Mouse (Mus musculus): ENCODE data around the gene Ccdc102a. TPM values are rescaled to one million over a fixed set of nuclear protein-coding genes. Genes with fewer than 3 reads are reported as not detected.
A peak's percentile ranks its signal among the peaks of the same experiment; 100 is the strongest.

The Ccdc102a gene
- polyA plus RNA-seq, 1 experiment from 2014 or later: 29.3 TPM

GRCm38 (mm10) chr8:94871108-94871894, 46.6 kb downstream of the Ccdc102a start:
- WGBS: 1% methylated on average over 7 of the region's 7 CpGs

GRCm38 (mm10) chr8:94870474-94871107, 47.3 kb downstream of the Ccdc102a start:
- ATAC-seq (ENCODE audit: borderline replicate concordance, extremely low read depth, low FRiP score, low TSS enrichment): no peak
- Histone ChIP-seq H3K27ac (peak overlapping the region; percentile 80), H3K4me1 (peaks cover 65% of the 10 kb centered on the region), H3K27me3 (no peaks in the 10 kb centered on the region), H3K9ac (peak overlapping the region; percentile 50), H3K4me2 (peak overlapping the region; percentile 94), H3K9me3 (no peaks in the 10 kb centered on the region), H3K4me3 (peak overlapping the region; percentile 48), H3K36me3 (peaks cover 19% of the 10 kb centered on the region)
- WGBS: 3% methylated on average over 22 of the region's 22 CpGs

More at GRCm38 (mm10) chr8:94871108-94871894, 46.6 kb downstream of the Ccdc102a start:
- Histone ChIP-seq H3K27ac (peak overlapping the region; percentile 80), H3K36me3 (peaks cover 12% of the 10 kb centered on the region; the same call in 1 of the 2 replicates), H3K4me2 (peak overlapping the region; percentile 94), H3K9me3 (no peaks in the 10 kb centered on the region), H3K9ac (peak overlapping the region; percentile 50; the same call in 1 of the 2 replicates), H3K4me1 (peaks cover 67% of the 10 kb centered on the region), H3K27me3 (no peaks in the 10 kb centered on the region), H3K4me3 (peak overlapping the region; percentile 48)
- peak; percentile 70 for ATAC-seq (ENCODE audit: borderline replicate concordance, extremely low read depth, low FRiP score, low TSS enrichment)

- Histone ChIP-seq H3K9ac (peak overlapping the region; percentile 50; the same call in 1 of the 2 replicates), H3K4me2 (peak overlapping the region; percentile 94), H3K9me3 (no peaks in the 10 kb centered on the region), H3K4me1 (peaks cover 59% of the 10 kb centered on the region), H3K36me3 (peaks cover 23% of the 10 kb centered on the region), H3K27ac (0 out of 2 replicates have a peak overlapping the region, but pooled peaks have one; percentile 4), H3K27me3 (no peaks in the 10 kb centered on the region), H3K4me3 (0 out of 2 replicates have a peak overlapping the region, but pooled peaks have one; percentile 48)
- 37% methylated on average over 4 of the region's 4 CpGs for WGBS
- ATAC-seq (ENCODE audit: borderline replicate concordance, extremely low read depth, low FRiP score, low TSS enrichment): no peak
Measured at GRCm38 (mm10) chr8:94870003-94870402, 47.9 kb downstream of the Ccdc102a start.

GRCm38 (mm10) chr8:94869146-94869545, 48.8 kb downstream of the Ccdc102a start:
- Histone ChIP-seq H3K9ac (0 out of 2 replicates have a peak overlapping the region, but pooled peaks have one; percentile 1), H3K27ac (peak overlapping the region; percentile 47), H3K4me3 (no peak overlapping the region), H3K4me1 (peaks cover 51% of the 10 kb centered on the region), H3K4me2 (peak overlapping the region; percentile 35; the same call in 1 of the 2 replicates), H3K9me3 (no peaks in the 10 kb centered on the region), H3K36me3 (peaks cover 32% of the 10 kb centered on the region), H3K27me3 (no peaks in the 10 kb centered on the region)
- no peak for ATAC-seq (ENCODE audit: borderline replicate concordance, extremely low read depth, low FRiP score, low TSS enrichment)
- 43% methylated on average over 7 of the region's 7 CpGs for WGBS

- Histone ChIP-seq H3K4me2 (no peak overlapping the region), H3K4me1 (peaks cover 42% of the 10 kb centered on the region), H3K4me3 (no peak overlapping the region), H3K27me3 (no peaks in the 10 kb centered on the region), H3K9ac (no peak overlapping the region), H3K9me3 (no peaks in the 10 kb centered on the region), H3K27ac (no peak overlapping the region), H3K36me3 (peaks cover 49% of the 10 kb centered on the region)
- 83% methylated on average over 9 of the region's 9 CpGs for WGBS
- no peak for ATAC-seq (ENCODE audit: borderline replicate concordance, extremely low read depth, low FRiP score, low TSS enrichment)
Measured at GRCm38 (mm10) chr8:94866921-94867320, 51.0 kb downstream of the Ccdc102a start.

- Histone ChIP-seq H3K4me3 (no peak overlapping the region), H3K4me2 (no peak overlapping the region), H3K27me3 (no peaks in the 10 kb centered on the region), H3K27ac (no peak overlapping the region), H3K4me1 (peaks cover 26% of the 10 kb centered on the region), H3K36me3 (peaks cover 62% of the 10 kb centered on the region), H3K9ac (no peak overlapping the region), H3K9me3 (no peaks in the 10 kb centered on the region)
- 85% methylated on average over 10 of the region's 10 CpGs for WGBS
- ATAC-seq (ENCODE audit: borderline replicate concordance, extremely low read depth, low FRiP score, low TSS enrichment): no peak
Measured at GRCm38 (mm10) chr8:94865292-94865691, 52.6 kb downstream of the Ccdc102a start.

- H3K9me3 ChIP-seq: no peaks in the 10 kb centered on the region
- H3K27ac ChIP-seq: peak overlapping the region; percentile 6; the same call in 1 of the 2 replicates
- H3K4me1 ChIP-seq: peaks cover 18% of the 10 kb centered on the region
- no peaks in the 10 kb centered on the region for H3K27me3 ChIP-seq
- H3K4me3 ChIP-seq: no peak overlapping the region
- 70% methylated on average over 10 of the region's 10 CpGs for WGBS
- no peak overlapping the region for H3K4me2 ChIP-seq
- no peak for ATAC-seq (ENCODE audit: borderline replicate concordance, extremely low read depth, low FRiP score, low TSS enrichment)
- H3K9ac ChIP-seq: no peak overlapping the region
- peaks cover 66% of the 10 kb centered on the region for H3K36me3 ChIP-seq
Measured at GRCm38 (mm10) chr8:94863897-94864673, 53.8 kb downstream of the Ccdc102a start.

GRCm38 (mm10) chr8:94862487-94863220, 55.2 kb downstream of the Ccdc102a start:
- Histone ChIP-seq H3K9me3 (no peaks in the 10 kb centered on the region), H3K36me3 (peaks cover 66% of the 10 kb centered on the region), H3K27me3 (no peaks in the 10 kb centered on the region), H3K4me2 (no peak overlapping the region), H3K4me3 (no peak overlapping the region), H3K27ac (peak overlapping the region; percentile 53), H3K4me1 (peaks cover 16% of the 10 kb centered on the region), H3K9ac (no peak overlapping the region)
- ATAC-seq (ENCODE audit: borderline replicate concordance, extremely low read depth, low FRiP score, low TSS enrichment): no peak
- WGBS: 79% methylated on average over 12 of the region's 12 CpGs

GRCm38 (mm10) chr8:94861352-94861910, 56.5 kb downstream of the Ccdc102a start:
- no peak overlapping the region for H3K9ac ChIP-seq
- ATAC-seq (ENCODE audit: borderline replicate concordance, extremely low read depth, low FRiP score, low TSS enrichment): no peak
- H3K4me2 ChIP-seq: no peak overlapping the region
- no peaks in the 10 kb centered on the region for H3K9me3 ChIP-seq
- WGBS: 73% methylated on average over 8 of the region's 8 CpGs
- peaks cover 55% of the 10 kb centered on the region for H3K36me3 ChIP-seq
- H3K27me3 ChIP-seq: no peaks in the 10 kb centered on the region
- no peak overlapping the region for H3K4me3 ChIP-seq
- peaks cover 16% of the 10 kb centered on the region for H3K4me1 ChIP-seq
- no peak overlapping the region for H3K27ac ChIP-seq

- peak within 1 kb of the TSS; percentile 81 for H3K4me3 ChIP-seq
- peak within 1 kb of the TSS; percentile 71 for H3K4me2 ChIP-seq
- peak within 1 kb of the TSS; percentile 30; the same call in 1 of the 2 replicates for H3K27ac ChIP-seq
- H3K9me3 ChIP-seq: no peaks in the 10 kb centered on the region
- H3K9ac ChIP-seq: peak within 1 kb of the TSS; percentile 92
- H3K36me3 ChIP-seq: peaks cover 40% of the 10 kb centered on the region
- peak; percentile 71 for ATAC-seq (ENCODE audit: borderline replicate concordance, extremely low read depth, low FRiP score, low TSS enrichment)
- no peaks in the 10 kb centered on the region for H3K27me3 ChIP-seq
- WGBS: under 1% methylated on average over 68 of the region's 68 CpGs
- peaks cover 16% of the 10 kb centered on the region for H3K4me1 ChIP-seq
Measured at GRCm38 (mm10) chr8:94857346-94858173, 60.3 kb downstream of the Ccdc102a start, which contains the start of gene Polr2c. TSS of gene Polr2c (plus strand) at chr8:94857450.
